Mouse (Mus musculus): ENCODE data around the gene Itpa.

- TF ChIP-seq POLR2A (IDR thresholded peaks at IDR 0.05; ENCODE audit: control insufficient read depth in 1 of 2, insufficient read depth in 1 of 2, low read depth in 1 of 2, low read length in 2 of 2, poor library complexity in 1 of 2) (peak; percentile 87 to 91), MYB (IDR thresholded peaks at IDR 0.05; ENCODE audit: low read depth, low read length) (peak; percentile 85), CTCF (IDR thresholded peaks at IDR 0.05 in 2 of 3, conservative IDR thresholded peaks at IDR 0.05 in 1 of 3; ENCODE audit: control insufficient read depth in 1 of 3, insufficient read depth in 1 of 3, low read depth in 2 of 3, low read length in 3 of 3, poor library complexity in 1 of 3, severe bottlenecking in 1 of 3) (no peak), RAD21 (IDR thresholded peaks at IDR 0.05; ENCODE audit: low read depth, low read length) (no peak), MAZ (IDR thresholded peaks at IDR 0.05; ENCODE audit: low read depth, low read length) (peak; percentile 71; the same call in 1 of the 2 replicates)
These were observed 37.6 kb upstream of the Itpa start, which contains the start of the genes Fastkd5 and Ubox5 for GRCm38 (mm10) chr2:130629839-130630203.
